Mouse (Mus musculus): ENCODE measurements around the gene P2ry10. TPM values are rescaled to one million over a fixed set of nuclear protein-coding genes. Genes with fewer than 3 reads are reported as not detected.
"Not testable (repeated sequence)": the region's sequence is repeated elsewhere in the genome, so short reads cannot be mapped to it uniquely, and the experiment has no call there.

Gene P2ry10
- total RNA-seq (2021): not detected
- long read RNA-seq, experiment 1: 0 reads
- long read RNA-seq, experiment 2: 0 reads

- DNase-seq (ENCODE audit: low spot score): no peak
These were observed at the start of gene P2ry10 for GRCm38 (mm10) chrX:107088177-107088576. P2ry10 (plus strand) TSS chrX:107088492.

- no peak for DNase-seq (ENCODE audit: low spot score)
These were observed 49.1 kb upstream of the P2ry10 start for GRCm38 (mm10) chrX:107039146-107039545.

- no peak for DNase-seq (ENCODE audit: low spot score)
These were observed 48.7 kb upstream of the P2ry10 start for GRCm38 (mm10) chrX:107039635-107040034.

- DNase-seq (ENCODE audit: low spot score): no peak
These were observed 45.9 kb upstream of the P2ry10 start for GRCm38 (mm10) chrX:107042367-107042766.

GRCm38 (mm10) chrX:107083407-107083806 is 4.9 kb upstream of the P2ry10 start:
- not testable (repeated sequence) for DNase-seq (ENCODE audit: low spot score)

- DNase-seq (ENCODE audit: low spot score): no peak
These were observed 4.0 kb upstream of the P2ry10 start for GRCm38 (mm10) chrX:107084320-107084719.

GRCm38 (mm10) chrX:107089131-107089530 is 839 bp downstream of the P2ry10 start:
- no peak for DNase-seq (ENCODE audit: low spot score)

GRCm38 (mm10) chrX:107089930-107090329 is 1.6 kb downstream of the P2ry10 start:
- no peak for DNase-seq (ENCODE audit: low spot score)

- DNase-seq (ENCODE audit: low spot score): no peak
These were observed 7.3 kb downstream of the P2ry10 start for GRCm38 (mm10) chrX:107095633-107096032.

GRCm38 (mm10) chrX:107116333-107116732 is 28.0 kb downstream of the P2ry10 start:
- no peak for DNase-seq (ENCODE audit: low spot score)

- DNase-seq (ENCODE audit: low spot score): no peak
These were observed 28.7 kb downstream of the P2ry10 start for GRCm38 (mm10) chrX:107116987-107117386.

- no peak for DNase-seq (ENCODE audit: low spot score)
These were observed 54.9 kb downstream of the P2ry10 start for GRCm38 (mm10) chrX:107143184-107143583.

- DNase-seq (ENCODE audit: low spot score): no peak
These were observed 55.6 kb downstream of the P2ry10 start for GRCm38 (mm10) chrX:107143930-107144329.

- DNase-seq (ENCODE audit: low spot score): no peak
These were observed 60.4 kb downstream of the P2ry10 start, which contains the start of gene P2ry10b for GRCm38 (mm10) chrX:107148681-107149080. P2ry10b (plus strand) TSS chrX:107148927.

- no peak for DNase-seq (ENCODE audit: low spot score)
These were observed 61.2 kb downstream of the P2ry10 start for GRCm38 (mm10) chrX:107149391-107149993.

- no peak for DNase-seq (ENCODE audit: low spot score)
These were observed 61.7 kb downstream of the P2ry10 start for GRCm38 (mm10) chrX:107150027-107150426.

- peak; percentile 13 for DNase-seq (ENCODE audit: low spot score)
These were observed 62.6 kb downstream of the P2ry10 start for GRCm38 (mm10) chrX:107150752-107151515.

Other genes with a start within 250 kb of the P2ry10 start
- gene Rtl3, start 247.8 kb upstream of the P2ry10 start, total RNA-seq (2021): under 1 TPM; 0.37 to 0.83 TPM
- gene Lpar4, start 167.9 kb upstream of the P2ry10 start, total RNA-seq (2021): under 1 TPM; 0.27 to 0.36 TPM
- gene P2ry10b, start 60.4 kb downstream of the P2ry10 start, total RNA-seq (2021): under 1 TPM; 0.07 to 0.21 TPM
- gene Gpr174, start 167.4 kb downstream of the P2ry10 start, total RNA-seq (2021): not detected